Mouse (Mus musculus): Measurements from ENCODE around the gene Gabrb2. TPM values are rescaled to one million over a fixed set of nuclear protein-coding genes. Genes with fewer than 3 reads are reported as not detected.

Gene Gabrb2
- total and polyA plus RNA-seq, 3 experiments = not detected

- dilution Hi-C loops (cut with MboI; ENCODE audit: extremely low pct_ligation_motif_present, extremely low pct_unique_long_range_greater_than_20kb, low sequenced_read_pairs) (no loop called here), in situ Hi-C loops (cut with MboI; ENCODE audit: low pct_ligation_motif_present, low pct_unique_long_range_greater_than_20kb, low sequenced_read_pairs) (no loop called here)
- DNase-seq (ENCODE audit: extremely low read depth) = no peak
- Histone ChIP-seq H3K9me3 (replicated peaks; ENCODE audit: low read length) (no peaks in the 10 kb centered on the region), H3K9ac (ENCODE audit: insufficient read depth, low read depth) (no peak overlapping the region), H3K36me3 (replicated peaks in 1 of 2; ENCODE audit: control insufficient read depth in 1 of 2, insufficient read depth in 1 of 2, low read length in 1 of 2) (no peaks in the 10 kb centered on the region), H3K4me1 (ENCODE audit: control insufficient read depth in 1 of 2, insufficient read depth in 2 of 2) (no peaks in the 10 kb centered on the region), H3K79me2 (replicated peaks; ENCODE audit: control insufficient read depth, extremely low read depth, insufficient read depth, poor library complexity, severe bottlenecking) (no peaks in the 10 kb centered on the region), H3K4me3 (replicated peaks in 1 of 3; ENCODE audit: low read depth in 2 of 3, low read length in 2 of 3, poor library complexity in 1 of 3) (no peak overlapping the region), H3K27ac (ENCODE audit: insufficient read depth, low read depth) (no peak overlapping the region), H3K4me2 (ENCODE audit: insufficient read depth, low read depth, poor library complexity, severe bottlenecking) (no peak overlapping the region), H3K27me3 (replicated peaks) (no peaks in the 10 kb centered on the region)
- no peak for TF ChIP-seq TBP (conservative IDR thresholded peaks at IDR 0.05; ENCODE audit: low read depth, low read length)
- no peak for TF ChIP-seq NRF1 (IDR thresholded peaks at IDR 0.05; ENCODE audit: low read depth, low read length)
- TF ChIP-seq CTCF (conservative IDR thresholded peaks at IDR 0.05 in 1 of 2, IDR thresholded peaks at IDR 0.05 in 1 of 2; ENCODE audit: low read depth in 2 of 2, low read length in 2 of 2) = no peak
- TF ChIP-seq HCFC1 (IDR thresholded peaks at IDR 0.05; ENCODE audit: low read depth, low read length) = no peak
- TF ChIP-seq ETS1 (conservative IDR thresholded peaks at IDR 0.05; ENCODE audit: low read depth, low read length) = no peak
- no peak for TF ChIP-seq CHD2 (IDR thresholded peaks at IDR 0.05; ENCODE audit: low read length)
- TF ChIP-seq MAZ (IDR thresholded peaks at IDR 0.05; ENCODE audit: low read depth, low read length) = no peak
- no peak for TF ChIP-seq JUN (IDR thresholded peaks at IDR 0.05; ENCODE audit: insufficient read depth, low read depth, low read length)
- TF ChIP-seq RCOR1 (conservative IDR thresholded peaks at IDR 0.05; ENCODE audit: low read depth, low read length) = no peak
- no peak for TF ChIP-seq ZKSCAN1 (IDR thresholded peaks at IDR 0.05; ENCODE audit: borderline replicate concordance, low read depth, low read length)
- TF ChIP-seq USF1 (IDR thresholded peaks at IDR 0.05; ENCODE audit: low read depth, low read length) = no peak
- TF ChIP-seq CHD1 (IDR thresholded peaks at IDR 0.05; ENCODE audit: low read depth, low read length) = no peak
- TF ChIP-seq JUND (conservative IDR thresholded peaks at IDR 0.05; ENCODE audit: low read depth, low read length) = no peak
- no peak for TF ChIP-seq GABPA (IDR thresholded peaks at IDR 0.05; ENCODE audit: insufficient replicate concordance, low read depth, low read length)
- no peak for TF ChIP-seq ZNF384 (IDR thresholded peaks at IDR 0.05; ENCODE audit: low read depth, low read length)
- TF ChIP-seq E2F4 (IDR thresholded peaks at IDR 0.05; ENCODE audit: insufficient replicate concordance, low read depth, low read length) = no peak
- no peak for TF ChIP-seq IRF4 (IDR thresholded peaks at IDR 0.05; ENCODE audit: low read depth, low read length)
- no peak for TF ChIP-seq ELF1 (IDR thresholded peaks at IDR 0.05; ENCODE audit: low read depth, low read length)
- TF ChIP-seq KAT2A (IDR thresholded peaks at IDR 0.05; ENCODE audit: insufficient replicate concordance, low read length) = no peak
- no peak for TF ChIP-seq UBTF (IDR thresholded peaks at IDR 0.05; ENCODE audit: low read depth, low read length)
Measured at GRCm38 (mm10) chr11:42668657-42669056, 249.1 kb downstream of the Gabrb2 start.

Other genes starting within 250 kb of the Gabrb2 start
- not detected in 2 replicates for gene Gabra1, start 236.8 kb upstream of the Gabrb2 start, total RNA-seq (2012; rRNA removed)
- not detected in 2 replicates for gene Gabra1, start 236.8 kb upstream of the Gabrb2 start, total RNA-seq (2014; rRNA removed)
- gene Gabra1, start 236.8 kb upstream of the Gabrb2 start, polyA plus RNA-seq (2012; ENCODE audit: insufficient read length, low read depth) = not detected in 2 replicates
- not detected in 2 replicates for gene Gabra6, start 98.7 kb upstream of the Gabrb2 start, total RNA-seq (2012; rRNA removed)
- gene Gabra6, start 98.7 kb upstream of the Gabrb2 start, total RNA-seq (2014; rRNA removed) = not detected in 2 replicates
- gene Gabra6, start 98.7 kb upstream of the Gabrb2 start, polyA plus RNA-seq (2012; ENCODE audit: insufficient read length, low read depth) = not detected in 2 replicates